Mouse (Mus musculus) B cell, adult 67 days (primary cell): ENCODE results near the gene Msmo1. TPM values are rescaled to one million over a fixed set of nuclear protein-coding genes. Genes with fewer than 3 reads are reported as not detected.

Experiments
- total RNA-seq, 2 experiments: library from RNA; stranded (reverse); gene quantifications; 4 replicates each; pipeline ENCODE4 v1.2.4; 2023

Gene Msmo1
- 10 to 100 TPM; 27.0 to 28.1 TPM for total RNA-seq

GRCm38 (mm10) chr8:64733271-64733943 lies at the start of gene Msmo1:
Msmo1 (minus strand) TSS chr8:64733792.

DNA sequence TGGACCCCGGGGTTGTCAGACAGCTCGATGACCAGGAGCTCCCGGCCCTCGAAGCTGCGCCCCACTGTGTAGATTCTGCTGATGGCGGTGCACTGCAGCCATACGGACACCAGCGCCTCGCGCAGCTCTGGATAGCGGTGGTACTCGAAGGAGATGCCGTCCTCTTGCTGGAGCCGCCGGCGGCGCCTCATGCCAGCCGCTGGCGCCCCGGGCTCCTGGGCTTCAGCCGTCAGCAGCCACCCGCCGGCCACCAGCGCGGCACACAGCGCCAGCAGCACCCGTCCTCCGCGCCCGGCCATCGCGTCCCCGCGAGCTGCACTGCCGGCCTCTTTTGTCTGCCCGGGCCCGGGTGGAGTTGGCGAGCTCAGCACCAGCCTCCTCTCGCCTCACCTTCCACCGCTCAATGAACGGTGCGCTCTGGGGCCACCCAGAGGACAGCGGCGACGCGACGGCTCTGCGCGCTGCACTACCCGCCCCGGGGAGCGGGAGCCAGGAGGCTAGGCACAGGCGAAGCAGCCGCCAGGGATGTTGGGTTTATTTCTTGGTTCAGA lies 40.9 kb downstream of the Msmo1 start, which contains the start of gene Cpe:
Cpe (minus strand) TSS at position 404 of the 551 bp plus-strand sequence.

Other genes starting within 250 kb of the Msmo1 start
- gene Cpe, start 40.7 kb downstream of the Msmo1 start, total RNA-seq = not detected
- gene Klhl2, start 116.2 kb upstream of the Msmo1 start, total RNA-seq = 10 to 100 TPM; 28.3 to 34.1 TPM
- 10 to 100 TPM; 43.0 to 43.5 TPM for gene Tmem192, start 213.4 kb upstream of the Msmo1 start, total RNA-seq